Mouse (Mus musculus) adrenal gland, postnatal 36 days (tissue): ENCODE results near the gene Rab3il1. TPM values are rescaled to one million over a fixed set of nuclear protein-coding genes. Genes with fewer than 3 reads are reported as not detected.
A peak's percentile ranks its signal among the peaks of the same experiment; 100 is the strongest.

Source experiments
- DNase-seq, 2 experiments: peaks; one replicate each; pipeline ENCODE4 v3.0.0; 2021; ENCODE audit warnings: mixed read lengths in 1 of 2
- total RNA-seq, 2 experiments: library from RNA; stranded (reverse); gene quantifications; 2 replicates each; pipeline ENCODE4 v1.2.3; 2021

Gene Rab3il1
- total RNA-seq, 2 experiments from 2014 or later: 5.6 to 6.6 TPM

DNA sequence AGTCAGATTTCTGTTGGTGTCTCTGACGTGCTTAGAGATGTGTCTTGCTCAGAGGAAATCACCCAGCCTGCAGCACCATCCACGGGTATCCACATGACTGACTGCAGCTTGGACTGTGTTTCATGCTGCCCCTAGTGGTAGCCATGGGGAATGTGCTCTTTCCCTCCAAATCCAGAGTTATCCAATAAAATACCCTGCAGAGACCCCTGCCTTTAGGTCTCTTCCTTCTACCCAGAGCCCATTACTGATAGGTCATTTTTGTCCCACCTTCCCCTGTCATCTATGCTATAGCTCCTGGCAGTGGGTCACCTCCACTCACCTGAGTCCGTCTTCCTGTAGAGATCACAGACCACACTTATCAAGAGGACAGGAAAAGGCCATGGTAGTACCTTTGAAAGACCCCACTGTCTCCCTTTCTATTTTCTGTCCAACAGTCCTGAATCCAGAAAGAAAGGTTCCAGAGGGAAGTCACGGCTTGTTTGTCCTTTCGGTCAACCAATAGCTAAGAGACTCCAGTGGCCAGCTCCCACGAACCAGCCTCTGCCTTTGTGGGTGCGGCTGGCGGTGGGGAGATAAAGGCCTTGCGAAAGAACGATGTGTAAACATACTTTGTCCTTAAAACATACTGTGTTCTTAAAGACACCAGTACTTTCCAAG, 58.6 kb downstream of the Rab3il1 start:
- DNase-seq: no peak

DNA sequence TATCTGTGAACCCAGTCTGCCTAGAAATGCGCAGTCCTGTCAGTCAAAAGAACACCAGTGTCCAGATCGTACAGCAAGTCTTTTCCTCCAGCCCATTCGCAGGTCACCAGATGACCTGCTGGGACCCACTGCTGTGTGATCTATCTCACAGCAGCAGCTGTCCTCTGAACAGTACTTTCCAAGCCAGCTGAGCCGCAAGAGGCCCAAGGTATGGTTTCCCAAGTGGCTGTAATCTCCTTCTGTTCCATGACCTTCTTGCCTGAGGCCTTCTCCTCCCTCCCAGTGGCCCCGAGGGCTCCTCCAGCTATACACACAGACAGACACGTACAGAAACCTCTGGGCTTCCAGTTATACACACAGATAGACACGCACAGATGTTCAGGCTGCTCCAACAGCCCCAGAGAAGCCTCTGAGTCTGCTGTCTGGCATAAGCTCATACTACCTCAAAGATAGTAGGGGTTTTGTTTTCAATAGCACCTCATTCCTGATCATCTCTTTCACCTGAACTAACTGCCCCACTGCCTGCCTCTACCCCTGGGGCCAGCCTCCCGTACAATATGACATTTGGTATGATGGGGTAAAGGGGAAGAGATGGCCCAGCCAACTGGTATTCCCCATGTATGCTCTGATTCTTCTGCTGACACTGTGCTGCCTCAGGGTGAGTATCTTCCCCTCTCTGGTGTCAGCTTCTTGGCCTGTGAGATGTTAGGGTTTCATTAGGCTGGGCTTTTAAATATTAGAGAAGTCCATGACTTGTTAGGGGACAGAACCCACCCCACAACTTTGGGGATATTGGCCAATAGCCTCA, 59.5 kb downstream of the Rab3il1 start:
- no peak for DNase-seq

- DNase-seq: no peak
These were observed 60.2 kb downstream of the Rab3il1 start for GRCm38 (mm10) chr19:10061624-10062023.

DNA sequence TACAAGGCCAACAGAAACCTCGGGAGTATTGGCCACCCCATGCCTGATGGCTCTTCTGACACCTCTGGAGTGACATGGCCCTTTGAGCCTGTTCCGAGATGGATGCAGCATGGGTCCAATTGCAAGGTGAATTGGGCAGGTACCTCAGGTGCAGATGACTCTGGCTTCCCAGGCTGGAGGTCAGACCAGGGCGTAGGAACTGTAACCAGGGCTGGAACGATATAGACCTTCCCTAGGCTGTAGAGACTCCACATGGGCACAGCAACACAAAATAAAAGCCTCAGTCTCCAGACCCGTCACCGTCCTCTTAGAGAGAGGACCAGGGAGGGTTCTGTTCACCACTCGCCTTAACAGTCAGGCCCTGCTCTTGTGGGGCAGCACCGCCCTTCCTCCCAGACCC, 60.8 kb downstream of the Rab3il1 start:
- DNase-seq: no peak

DNA sequence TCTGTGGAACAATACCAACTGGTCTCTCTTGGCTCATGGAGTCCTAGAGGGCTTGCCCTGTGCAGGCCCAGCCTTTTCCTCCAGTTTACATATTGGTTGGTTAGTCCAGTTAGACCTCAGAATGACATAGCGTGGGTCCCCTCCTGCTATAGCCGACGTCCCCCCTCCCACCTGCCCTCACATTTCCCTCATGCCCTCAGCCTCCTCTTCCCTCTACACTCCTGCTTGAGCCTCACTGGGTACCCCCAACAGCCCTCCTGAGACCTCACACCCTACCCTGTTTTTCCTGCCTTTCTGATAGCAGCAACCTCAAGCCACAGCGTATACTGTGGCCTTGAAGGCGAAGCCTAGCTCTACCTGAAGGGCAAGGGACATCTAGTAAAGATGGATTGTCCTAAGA, 61.4 kb downstream of the Rab3il1 start:
- DNase-seq: no peak

DNA sequence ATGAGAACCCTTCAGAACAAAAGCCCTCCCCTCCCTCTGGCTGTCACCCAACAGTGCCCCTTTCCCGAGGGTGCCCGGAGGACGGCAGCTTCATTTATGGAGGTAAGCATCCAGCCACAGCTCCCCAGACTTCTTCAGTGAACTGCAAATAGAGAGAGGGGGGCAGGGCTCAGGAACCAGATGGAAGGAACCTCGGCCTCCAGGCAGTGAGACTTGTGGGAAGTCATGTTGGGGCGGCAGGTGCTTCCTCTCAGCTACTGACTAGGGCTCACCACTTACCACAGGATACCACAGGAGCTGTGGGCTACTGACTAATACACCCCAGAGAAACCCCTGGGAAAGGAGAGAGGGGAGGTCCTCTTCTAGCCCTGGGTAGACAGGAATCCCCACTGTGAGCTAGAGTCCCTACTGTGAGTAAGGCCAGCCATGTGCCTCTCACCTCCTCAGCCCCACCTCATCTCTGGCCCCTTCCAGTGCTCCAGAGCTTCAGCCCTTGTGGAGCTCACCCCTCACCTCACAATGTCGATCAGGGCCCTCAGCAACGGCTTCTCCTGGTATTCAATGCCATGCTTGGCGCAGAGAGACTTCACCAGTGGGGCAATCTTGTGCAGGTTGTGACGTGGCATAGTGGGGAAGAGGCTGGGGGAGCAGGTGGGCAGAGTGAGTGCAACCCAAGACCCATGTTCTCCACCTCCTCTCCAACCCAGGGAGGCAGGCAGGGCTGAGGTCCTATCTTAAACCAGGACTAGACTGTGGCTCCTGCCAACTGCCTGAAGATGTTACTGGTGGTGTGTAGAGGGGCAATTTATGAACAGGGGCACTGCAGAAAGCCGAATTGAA, 62.9 kb downstream of the Rab3il1 start:
- DNase-seq: no peak

- no peak for DNase-seq
These were observed 64.2 kb downstream of the Rab3il1 start for GRCm38 (mm10) chr19:10065465-10066188.

DNA sequence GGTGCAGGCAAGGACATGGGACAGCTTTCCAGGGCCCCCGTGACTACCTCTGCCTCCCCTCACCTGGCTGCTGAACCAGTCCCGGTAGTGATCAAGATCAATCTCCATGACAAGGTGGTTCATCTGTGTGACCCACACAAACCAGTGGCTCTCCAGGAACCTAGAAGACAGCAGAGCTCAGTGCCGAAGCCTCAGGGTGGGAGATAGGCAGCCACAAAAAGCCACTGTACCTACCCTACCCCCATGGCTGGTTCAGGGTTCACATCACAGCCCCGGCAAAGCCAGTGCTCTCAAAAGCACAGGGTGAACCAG, 64.7 kb downstream of the Rab3il1 start:
- no peak for DNase-seq

DNA sequence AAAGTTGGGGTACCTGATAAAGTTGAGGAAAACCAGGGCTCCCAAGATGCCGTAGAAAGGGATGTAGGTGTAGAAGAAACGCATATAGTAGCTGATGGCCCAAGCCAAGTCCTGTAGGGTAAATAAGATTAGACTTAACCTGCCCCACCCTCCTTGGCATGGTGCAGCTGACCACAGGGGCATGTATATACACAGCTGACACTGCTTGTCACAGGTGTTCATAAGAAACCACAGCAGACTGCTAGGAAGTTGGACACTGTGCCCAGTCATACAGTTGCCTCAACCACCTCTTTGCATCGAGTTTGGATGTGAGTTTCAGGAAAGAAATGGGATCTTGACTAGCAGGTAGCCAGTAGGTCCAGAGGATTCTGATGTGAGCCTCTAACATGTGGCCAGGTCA, 65.0 kb downstream of the Rab3il1 start:
- no peak for DNase-seq

DNA sequence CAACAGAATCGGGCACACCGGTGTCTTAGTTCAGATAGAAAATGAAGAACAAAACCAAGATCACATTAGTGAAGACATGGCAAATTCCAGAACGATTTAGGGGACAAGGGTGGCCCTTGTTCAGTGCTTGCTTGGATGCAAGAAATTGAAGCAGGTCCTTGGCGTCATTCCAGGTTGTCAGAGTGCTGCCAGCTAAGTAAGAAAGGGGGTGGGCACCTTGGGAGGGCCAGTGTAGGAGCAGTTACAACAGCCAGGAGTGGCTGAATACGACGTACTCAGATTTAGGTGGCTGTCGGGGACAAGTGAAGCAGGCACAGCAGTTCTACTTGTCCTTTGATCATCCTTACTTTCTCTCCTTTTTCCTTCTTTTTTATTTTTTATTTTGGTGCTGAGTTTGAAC, 66.2 kb downstream of the Rab3il1 start:
- no peak for DNase-seq

DNA sequence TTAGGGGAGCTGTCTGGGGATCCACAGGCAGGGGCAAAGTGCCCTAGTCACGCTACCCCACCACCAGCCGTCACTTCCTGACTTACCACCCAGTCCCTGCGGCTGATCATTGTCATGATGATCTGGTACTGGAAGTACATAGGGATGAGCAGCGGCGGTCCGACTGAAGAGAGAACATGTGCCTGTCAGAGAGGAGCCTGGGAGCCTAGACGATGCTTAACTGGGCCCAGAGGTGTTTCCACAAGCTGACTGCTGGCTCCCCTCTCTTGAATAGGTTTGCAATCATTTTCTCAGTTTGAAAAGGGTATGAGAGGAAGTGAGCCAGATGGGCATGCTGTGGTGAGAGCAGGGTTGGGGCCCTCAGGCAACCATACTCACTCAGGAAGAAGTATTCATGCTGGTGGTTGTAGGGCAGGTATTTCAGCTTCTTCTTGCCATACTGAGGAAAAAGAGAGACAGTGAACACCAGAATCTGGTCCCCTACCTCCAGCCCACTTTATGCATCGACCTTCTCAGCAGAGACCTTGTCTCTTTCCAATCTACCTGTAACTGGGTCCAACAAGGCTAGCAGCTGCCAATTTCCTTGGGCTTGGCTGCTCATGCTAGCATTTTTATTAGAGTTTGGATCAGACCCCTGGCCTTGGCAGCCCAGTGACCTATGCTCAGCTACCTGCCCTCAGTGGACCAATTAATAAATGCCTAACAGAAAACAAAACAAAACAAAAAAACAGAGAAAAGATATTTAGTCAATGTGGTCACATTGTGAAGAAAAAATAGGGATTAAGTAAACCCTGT, 68.9 kb downstream of the Rab3il1 start:
- no peak for DNase-seq

DNA sequence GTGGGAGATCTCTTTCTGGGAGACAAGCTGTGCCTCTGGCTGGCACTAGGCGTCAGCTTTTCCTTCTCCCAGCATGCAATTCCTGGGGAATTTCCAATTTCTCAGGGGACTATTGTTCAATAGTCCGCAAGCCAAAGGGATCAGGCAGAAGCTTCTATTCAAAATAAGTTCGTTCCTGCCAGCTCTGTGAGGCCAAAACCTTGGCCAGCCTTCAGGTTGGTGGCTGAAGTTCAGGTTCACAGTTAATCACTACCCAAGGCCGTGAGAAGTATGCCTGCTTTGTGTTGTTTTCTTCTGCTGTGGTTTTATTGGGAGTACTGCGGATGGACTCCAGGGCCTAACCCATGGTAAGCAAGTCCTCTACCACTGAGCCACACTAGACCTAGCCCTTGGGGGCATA, 69.7 kb downstream of the Rab3il1 start:
- peak; percentile 53 to 67 for DNase-seq

GRCm38 (mm10) chr19:10071892-10072291, 70.4 kb downstream of the Rab3il1 start:
- DNase-seq: no peak

DNA sequence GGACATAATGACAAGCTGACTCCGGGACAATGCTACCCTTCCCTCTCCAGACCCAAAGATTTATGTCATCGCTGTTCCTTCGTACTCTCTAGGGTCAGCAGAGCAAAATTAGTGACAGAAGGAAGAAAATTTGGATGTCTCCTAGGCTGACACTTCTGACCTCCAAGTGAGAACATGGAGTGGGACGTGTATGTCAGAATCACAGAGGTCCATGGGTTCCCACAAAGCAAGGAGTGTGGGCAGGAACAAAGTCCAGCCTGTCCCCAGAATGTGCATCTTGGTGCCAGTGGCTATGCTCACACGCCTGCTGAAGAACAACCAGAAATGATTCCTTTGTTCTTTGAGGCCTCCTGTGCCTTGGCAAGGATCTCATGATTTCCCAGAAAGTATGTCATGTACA, 71.7 kb downstream of the Rab3il1 start:
- DNase-seq: no peak

- DNase-seq: no peak
These were observed 76.9 kb downstream of the Rab3il1 start for GRCm38 (mm10) chr19:10078392-10078791.

DNA sequence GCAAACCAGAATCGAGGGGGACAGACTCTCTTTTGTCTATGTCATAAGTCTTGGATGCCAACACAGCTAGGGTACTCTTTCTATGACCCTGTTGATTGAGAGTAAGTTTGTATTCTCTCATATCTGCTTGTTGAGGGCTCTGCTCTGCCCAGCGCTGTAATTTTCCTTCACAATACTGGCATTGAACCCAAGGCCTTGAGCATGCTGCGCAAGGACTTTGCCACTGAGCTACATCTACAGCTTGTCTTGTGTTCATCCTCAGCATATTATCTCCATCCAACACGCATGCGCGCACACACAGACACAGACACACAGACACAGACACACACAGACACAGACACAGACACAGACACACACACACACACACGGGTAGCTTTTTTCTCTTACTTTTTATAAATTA, 78.9 kb downstream of the Rab3il1 start:
- DNase-seq: peak; percentile 68 to 79

DNA sequence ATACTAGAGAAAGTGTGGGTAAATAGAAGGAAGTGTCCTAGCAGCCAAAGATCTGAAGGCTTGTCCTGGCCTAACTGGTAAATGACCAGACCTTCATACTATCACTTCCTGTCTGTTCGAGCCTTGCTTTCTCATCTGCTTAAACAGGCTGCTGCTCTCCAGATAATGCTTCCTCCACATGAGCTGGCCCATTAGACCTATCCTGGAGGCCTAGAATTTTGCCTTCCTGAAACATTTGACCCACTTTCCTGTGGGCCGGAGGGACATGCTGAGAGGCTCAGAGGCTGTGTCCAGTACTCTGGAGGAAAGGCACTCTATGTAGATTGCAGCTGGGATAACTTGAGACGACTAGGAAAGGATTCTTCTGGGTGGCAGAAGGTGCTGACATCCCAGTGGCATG, 80.6 kb downstream of the Rab3il1 start:
- no peak for DNase-seq

GRCm38 (mm10) chr19:10085454-10085853, 84.0 kb downstream of the Rab3il1 start:
- DNase-seq: no peak

GRCm38 (mm10) chr19:10086976-10087375, 85.5 kb downstream of the Rab3il1 start:
- DNase-seq: no peak
